Mouse (Mus musculus): Measurements from ENCODE around the gene Etv6.

- TF ChIP-seq GATA1 (IDR thresholded peaks at IDR 0.05; ENCODE audit: low read length) = no peak
- TF ChIP-seq TAL1 (IDR thresholded peaks at IDR 0.05; ENCODE audit: low read length) = no peak
Observed at GRCm38 (mm10) chr6:134036491-134036911, 1.0 kb downstream of the Etv6 start.

All from erythroblast, embryonic 14.5 days (primary cell).